ENCODE assay signal across 23 mouse cellular contexts in the genomic region with DNA sequence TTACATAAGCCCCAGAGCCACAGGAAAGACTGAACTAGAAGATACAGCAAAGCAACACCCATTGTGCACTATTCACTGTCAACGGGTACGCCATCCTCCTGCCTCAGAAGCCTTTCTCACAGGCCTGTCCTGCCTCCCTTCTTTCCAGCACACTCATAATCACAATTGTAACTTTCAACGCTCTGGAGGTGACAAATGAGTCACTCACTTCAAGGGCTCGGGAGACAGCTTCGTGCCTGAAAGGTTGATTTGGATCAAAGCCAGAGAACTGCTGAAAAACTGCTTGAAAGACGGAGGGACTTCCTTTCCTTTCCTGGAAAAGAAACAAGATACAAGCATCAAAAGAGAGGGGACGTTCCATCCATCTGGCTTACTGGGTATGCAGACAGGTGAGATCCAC.
DNase-seq lines count a peak whose midpoint lies in the region; ATAC-seq and TF ChIP-seq lines count a peak whose summit lies in the region.
"Had no signal": no experiment of that assay in that cellular context is flagged by ENCODE, and none has a peak within 500 bp of the region (broad histone marks: within the 10 kb centered on the region; RNA-seq: fewer than 3 reads in every experiment).

No protein-coding gene starts in this region.

- H3K9ac ChIP-seq in heart, embryonic 12.5 days: no peak overlapping the region
- H3K9ac ChIP-seq in MEL (ENCODE audit: control insufficient read depth, low read depth, low read length, poor library complexity, severe bottlenecking): no peak overlapping the region
- H3K9ac ChIP-seq: forebrain, postnatal 0 days; hindbrain, embryonic 15.5 days; limb, embryonic 15.5 days; liver, embryonic 14.5 days; midbrain, embryonic 15.5 days; neural tube, embryonic 12.5 days had no signal

- no peak for ATAC-seq in heart, embryonic 12.5 days (ENCODE audit: insufficient number of reproducible peaks, low FRiP score)
- ATAC-seq: forebrain, postnatal 0 days; midbrain, embryonic 15.5 days had no signal

- peaks cover 53% of the 10 kb centered on the region for H3K27me3 ChIP-seq in heart, embryonic 10.5 days (ENCODE audit: insufficient read depth, poor library complexity, severe bottlenecking)
- H3K27me3 ChIP-seq in heart, embryonic 12.5 days (replicated peaks): peaks cover 54% of the 10 kb centered on the region
- no peaks in the 10 kb centered on the region for H3K27me3 ChIP-seq in MEL (ENCODE audit: control insufficient read depth in 1 of 2, insufficient read depth in 2 of 2, low read length in 2 of 2)
- H3K27me3 ChIP-seq: hindbrain, embryonic 15.5 days; limb, embryonic 15.5 days; midbrain, embryonic 15.5 days; neural tube, embryonic 12.5 days had no signal

- intact Hi-C loops in heart, postnatal 25 days (cut with DNase I): no loop called here

- TF ChIP-seq CTCF in MEL (IDR thresholded peaks at IDR 0.05 in 2 of 3, conservative IDR thresholded peaks at IDR 0.05 in 1 of 3; ENCODE audit: control insufficient read depth in 1 of 3, insufficient read depth in 1 of 3, low read depth in 2 of 3, low read length in 3 of 3, poor library complexity in 1 of 3, severe bottlenecking in 1 of 3): no peak

- no peak overlapping the region for H3K4me2 ChIP-seq in heart, embryonic 12.5 days
- H3K4me2 ChIP-seq: hindbrain, embryonic 15.5 days; limb, embryonic 15.5 days; midbrain, embryonic 15.5 days; neural tube, embryonic 12.5 days had no signal

- no peaks in the 10 kb centered on the region for H3K79me2 ChIP-seq in MEL (ENCODE audit: control insufficient read depth, insufficient read depth, low read length, poor library complexity)

- no peak for TF ChIP-seq EP300 in MEL (IDR thresholded peaks at IDR 0.05; ENCODE audit: low read depth in 1 of 2, low read length in 2 of 2)

- no peak for TF ChIP-seq RAD21 in MEL (IDR thresholded peaks at IDR 0.05; ENCODE audit: low read depth, low read length)

- 28% methylated on average over 7 of the region's 7 CpGs for WGBS in heart, embryonic 10.5 days
- 11% methylated on average over 7 of the region's 7 CpGs for WGBS in heart, embryonic 12.5 days

- H3K4me1 ChIP-seq in heart, embryonic 10.5 days: peaks cover 4% of the 10 kb centered on the region
- H3K4me1 ChIP-seq in heart, embryonic 12.5 days (replicated peaks): peaks cover 28% of the 10 kb centered on the region
- H3K4me1 ChIP-seq in MEL (ENCODE audit: control insufficient read depth in 1 of 2, insufficient read depth in 2 of 2, low read length in 2 of 2): no peaks in the 10 kb centered on the region

- H3K27ac ChIP-seq in heart, embryonic 10.5 days: no peak overlapping the region
- no peak overlapping the region for H3K27ac ChIP-seq in heart, embryonic 12.5 days (ENCODE audit: poor library complexity, severe bottlenecking)
- no peak overlapping the region for H3K27ac ChIP-seq in MEL (ENCODE audit: control insufficient read depth, low read depth, low read length)
- H3K27ac ChIP-seq: hindbrain, embryonic 15.5 days; kidney, postnatal 0 days; limb, embryonic 15.5 days; liver, embryonic 14.5 days; macrophage; midbrain, embryonic 15.5 days; neural tube, embryonic 12.5 days had no signal

- H3K4me3 ChIP-seq in heart, embryonic 10.5 days: no peak overlapping the region
- no peak overlapping the region for H3K4me3 ChIP-seq in heart, embryonic 12.5 days
- H3K4me3 ChIP-seq in MEL (ENCODE audit: control insufficient read depth in 1 of 2, insufficient read depth in 1 of 2, low read depth in 2 of 2, low read length in 2 of 2): no peak overlapping the region
- H3K4me3 ChIP-seq: hindbrain, embryonic 15.5 days; limb, embryonic 15.5 days; midbrain, embryonic 15.5 days; neural tube, embryonic 12.5 days had no signal

- no peaks in the 10 kb centered on the region for H3K9me3 ChIP-seq in heart, embryonic 10.5 days
- no peaks in the 10 kb centered on the region for H3K9me3 ChIP-seq in heart, embryonic 12.5 days (replicated peaks)
- H3K9me3 ChIP-seq in MEL (replicated peaks; ENCODE audit: insufficient read depth, low read length): no peaks in the 10 kb centered on the region
- H3K9me3 ChIP-seq: hindbrain, embryonic 15.5 days; limb, embryonic 15.5 days; midbrain, embryonic 15.5 days; neural tube, embryonic 12.5 days had no signal

- DNase-seq in heart, embryonic 10.5 days (ENCODE audit: low spot score): peak; percentile 78
- DNase-seq in heart, postnatal 25 days (ENCODE audit: low spot score): no peak
- peak; percentile 8 for DNase-seq in heart, postnatal 4 days
- peak; percentile 11 for DNase-seq in MEL (ENCODE audit: low read depth, low spot score)
- DNase-seq in brain, adult 2 months (ENCODE audit: low read depth, low spot score): peak; percentile 54
- DNase-seq in ovary, postnatal 10 days (ENCODE audit: low spot score): no peak
- DNase-seq in gastrocnemius, adult 18-20 months (ENCODE audit: low spot score): no peak
- DNase-seq: cerebellum, adult 2 months; forebrain, postnatal 0 days; gastrocnemius, postnatal 36 days; kidney, adult 2 months; left cerebral cortex, postnatal 4 days; retina, postnatal 1 day; right cerebral cortex, postnatal 4 days; thymus, postnatal 14 days had no signal

- no peaks in the 10 kb centered on the region for H3K36me3 ChIP-seq in heart, embryonic 10.5 days
- H3K36me3 ChIP-seq in heart, embryonic 12.5 days: no peaks in the 10 kb centered on the region
- no peaks in the 10 kb centered on the region for H3K36me3 ChIP-seq in MEL (ENCODE audit: control insufficient read depth in 1 of 2, insufficient read depth in 2 of 2, low read length in 2 of 2)
- H3K36me3 ChIP-seq: hindbrain, embryonic 15.5 days; midbrain, embryonic 15.5 days; neural tube, embryonic 12.5 days had no signal

- TF ChIP-seq POLR2A in MEL (IDR thresholded peaks at IDR 0.05; ENCODE audit: control insufficient read depth in 1 of 2, insufficient read depth in 1 of 2, low read depth in 1 of 2, low read length in 2 of 2, poor library complexity in 1 of 2): no peak

TF ChIP-seq in MEL, 35 proteins besides CTCF, POLR2A, EP300 and RAD21:
- TF ChIP-seq USF2 (IDR thresholded peaks at IDR 0.05; ENCODE audit: borderline replicate concordance in 1 of 2, insufficient read depth in 1 of 2, low read depth in 1 of 2, low read length in 2 of 2): no peak
- no peak for TF ChIP-seq MAFK (IDR thresholded peaks at IDR 0.05; ENCODE audit: borderline replicate concordance, low read depth, low read length)
- no peak for TF ChIP-seq E2F4 (IDR thresholded peaks at IDR 0.05; ENCODE audit: borderline replicate concordance, low read depth, low read length)

Comparison
In these comparisons a context has a peak if more than half of its experiments do, and no peak if none do; other contexts are left out.
1. DNase-seq: peak in heart, embryonic 10.5 days (single experiment), heart, postnatal 4 days (single experiment), MEL (single experiment) and brain, adult 2 months (single experiment); none in heart, postnatal 25 days (single experiment), ovary, postnatal 10 days (single experiment) and gastrocnemius, adult 18-20 months (single experiment).